Mouse (Mus musculus) kidney, postnatal 25 days (tissue): ENCODE results near the gene Gnl2.

Experiments used
- DNase-seq, 2 experiments: peaks; one replicate each; pipeline ENCODE4 v3.0.0; 2021; ENCODE audit warnings: mixed read lengths in 2 of 2

Gene Gnl2

DNA sequence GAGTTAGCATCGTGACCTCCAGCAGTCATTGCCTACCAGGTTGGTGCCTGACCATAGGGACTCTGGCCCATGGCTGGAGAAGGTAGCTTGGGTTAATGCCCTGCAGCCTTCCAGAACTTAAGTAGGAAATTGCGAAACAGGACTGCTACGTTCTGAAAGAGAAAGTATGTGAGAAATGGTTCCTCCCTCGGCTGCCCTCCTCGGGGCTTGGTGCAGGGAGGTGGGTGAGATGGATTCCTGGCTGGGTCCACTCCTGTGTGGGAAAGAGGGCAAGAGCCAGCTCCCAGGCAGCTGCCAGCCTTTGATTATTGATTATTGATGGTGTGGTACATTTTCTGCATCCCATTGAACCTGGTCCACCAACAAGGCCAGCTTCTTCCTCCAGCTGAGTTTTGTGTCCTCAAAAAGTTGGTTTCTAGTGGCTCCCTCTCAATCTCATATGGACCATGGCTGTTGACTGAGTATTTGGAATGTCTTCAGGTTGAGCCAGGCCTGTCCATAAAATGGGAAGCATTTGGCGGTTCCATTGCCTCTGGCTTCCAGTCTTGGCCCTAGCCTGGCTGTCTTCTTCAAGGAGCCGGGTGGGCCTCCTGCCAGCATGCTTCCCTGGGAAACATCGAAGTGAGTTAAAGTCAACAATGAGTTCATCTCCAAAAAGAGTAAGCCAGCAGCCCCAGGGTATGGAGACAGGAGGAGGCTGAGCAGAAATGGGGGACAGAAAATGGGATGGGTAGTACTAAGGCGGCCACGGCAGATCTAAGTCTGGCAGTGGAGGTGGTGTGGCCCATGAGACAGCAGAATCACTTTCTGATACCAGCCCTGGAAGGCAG lies at the start of gene Gnl2:
Gnl2 (plus strand) TSS at position 780 of the 830 bp plus-strand sequence.
- no peak for DNase-seq

DNA sequence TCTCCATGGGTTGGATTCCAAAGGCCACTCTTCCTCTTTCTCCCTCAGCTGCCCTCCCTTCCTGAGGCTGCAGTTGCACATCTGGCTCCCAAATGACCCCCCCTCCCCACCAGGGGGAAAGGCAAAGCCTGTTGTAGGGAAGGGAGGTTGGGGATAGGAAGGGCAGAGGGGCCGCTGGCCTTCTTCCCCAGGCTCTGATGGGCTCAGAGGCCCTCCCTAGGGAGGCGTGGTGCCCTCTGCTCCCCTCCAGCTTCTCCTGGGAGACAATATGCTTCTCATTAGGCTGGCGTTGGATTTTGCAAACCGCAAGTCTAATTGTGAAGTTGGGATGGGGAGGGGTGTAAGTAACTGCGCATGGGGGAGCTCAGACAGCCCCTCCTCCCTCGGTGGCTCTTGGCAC lies 47.7 kb upstream of the Gnl2 start:
- no peak for DNase-seq

DNA sequence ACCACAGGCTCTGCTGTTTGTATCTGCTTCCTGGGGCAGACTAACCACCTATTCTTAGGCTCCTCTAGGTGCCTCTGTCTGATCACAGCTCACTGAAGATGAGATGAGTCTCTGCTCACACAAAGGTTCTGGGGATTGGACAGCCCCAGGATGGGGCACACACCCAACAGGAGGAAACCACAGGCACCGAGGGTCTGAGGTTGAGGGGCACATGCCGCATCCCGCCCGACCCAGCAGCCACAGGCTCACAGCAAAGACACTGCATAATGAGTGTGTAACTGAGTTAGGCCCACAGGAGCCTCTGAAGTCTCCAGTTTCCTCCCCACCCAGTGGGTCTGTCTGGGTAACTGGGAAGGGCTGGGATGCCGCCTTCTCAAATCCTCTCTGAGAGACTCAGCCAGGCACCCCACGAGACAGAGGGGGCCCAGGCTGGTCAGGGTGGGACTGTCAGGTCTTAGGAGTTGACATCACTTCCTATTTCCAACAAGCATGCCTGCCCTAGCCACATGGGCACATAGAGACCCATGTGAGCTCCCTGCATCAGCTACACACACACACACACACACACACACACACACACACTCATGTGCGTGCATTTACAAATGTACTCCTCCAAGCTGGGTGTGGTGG lies 47.1 kb upstream of the Gnl2 start:
- no peak for DNase-seq

DNA sequence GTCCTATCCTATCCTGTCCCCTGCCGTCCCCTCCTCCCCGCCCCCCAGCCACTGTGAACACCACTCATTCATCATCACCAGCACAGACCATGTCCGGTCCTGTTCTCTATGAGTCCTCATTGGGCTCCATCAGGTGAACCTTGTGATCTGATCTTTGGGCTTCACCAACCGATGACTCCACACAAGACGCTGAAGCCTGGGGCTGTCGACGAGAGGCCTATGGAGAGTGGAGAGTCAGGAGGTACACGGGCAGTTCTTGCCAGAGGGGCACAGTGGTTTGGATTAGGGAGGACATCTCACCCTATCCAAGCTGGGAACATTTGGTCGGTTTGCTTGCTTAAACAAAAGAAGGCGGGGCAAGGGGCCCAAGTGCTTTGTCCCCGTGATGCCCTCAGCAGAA lies 46.2 kb upstream of the Gnl2 start:
- DNase-seq = no peak

DNA sequence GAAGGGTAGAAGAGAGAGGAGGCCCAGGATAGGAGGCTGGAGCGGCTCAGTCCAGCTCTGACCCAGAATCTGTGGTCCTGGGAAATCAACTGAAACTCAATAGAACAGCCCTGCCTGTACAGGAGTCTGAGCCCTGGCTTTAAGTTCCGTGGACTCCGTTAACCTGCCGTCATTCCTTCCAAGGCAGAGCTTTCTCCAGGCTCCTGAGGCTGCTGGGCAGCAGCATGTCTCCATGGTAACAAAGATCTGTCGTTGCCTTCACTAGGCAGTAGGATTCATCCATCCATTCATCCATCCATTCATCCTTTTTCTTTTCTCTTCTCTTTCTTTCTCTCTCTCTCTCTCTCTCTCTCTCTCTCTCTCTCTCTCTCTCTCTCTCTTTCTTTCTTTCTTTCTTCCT lies 45.7 kb upstream of the Gnl2 start:
- DNase-seq = no peak

DNA sequence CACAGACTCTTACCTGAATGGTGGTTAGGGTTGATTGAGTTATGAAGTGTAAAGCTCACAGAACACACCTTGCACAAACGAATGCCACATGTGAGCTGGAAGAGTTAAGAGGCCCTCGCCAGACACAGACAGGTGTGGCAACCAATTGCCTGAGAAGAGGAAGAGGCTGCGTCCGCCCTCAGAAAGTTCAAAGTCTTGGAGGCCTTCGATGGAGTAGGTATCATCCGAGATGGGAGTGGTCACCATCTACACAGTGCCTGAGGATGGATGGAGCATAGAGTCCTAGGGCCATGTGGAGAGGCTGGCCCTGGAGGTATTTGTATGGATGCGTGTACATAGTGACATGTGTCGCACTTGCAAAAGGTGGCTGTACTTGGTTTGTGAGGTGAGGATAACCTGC lies 45.3 kb upstream of the Gnl2 start:
- no peak for DNase-seq

DNA sequence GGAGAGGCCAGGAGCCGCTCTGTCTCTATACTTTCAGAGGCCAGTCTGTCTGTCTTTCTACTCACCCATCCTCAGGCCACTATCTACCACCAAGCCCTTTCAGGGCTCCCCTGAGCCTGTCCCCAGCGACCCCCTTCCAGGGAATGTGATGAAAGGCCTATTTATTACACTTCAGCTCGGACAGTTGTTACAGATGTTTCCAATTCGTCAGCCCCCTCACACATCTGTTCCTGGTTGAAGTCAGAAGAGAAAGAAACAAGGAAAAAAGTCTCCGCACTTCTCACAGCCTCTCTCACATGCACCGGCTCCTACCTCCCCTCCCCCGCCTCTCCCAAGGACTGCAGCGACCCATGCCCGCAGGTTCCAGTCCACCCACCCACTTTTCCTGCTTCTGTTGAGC lies 44.1 kb upstream of the Gnl2 start:
- no peak for DNase-seq

DNA sequence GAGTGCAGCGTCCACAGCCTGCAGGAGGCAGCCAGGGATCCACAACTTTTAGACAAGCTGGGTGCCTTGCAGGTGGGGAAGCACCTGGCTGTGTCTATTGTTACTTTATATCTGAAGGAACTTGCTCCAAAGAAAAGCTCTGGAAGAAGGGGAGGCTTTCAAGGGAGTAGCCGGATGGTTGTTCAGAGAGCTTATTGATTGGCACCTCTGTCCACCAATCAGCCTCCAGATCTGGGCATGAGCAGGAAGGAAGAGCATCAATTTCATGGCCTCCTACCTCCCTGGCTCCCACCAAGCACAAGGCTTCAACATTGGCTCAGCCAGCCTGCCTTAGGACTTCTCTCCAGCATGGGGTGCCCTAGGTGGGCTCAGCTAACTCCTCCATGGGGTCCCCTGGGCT lies 43.1 kb upstream of the Gnl2 start:
- DNase-seq = no peak

DNA sequence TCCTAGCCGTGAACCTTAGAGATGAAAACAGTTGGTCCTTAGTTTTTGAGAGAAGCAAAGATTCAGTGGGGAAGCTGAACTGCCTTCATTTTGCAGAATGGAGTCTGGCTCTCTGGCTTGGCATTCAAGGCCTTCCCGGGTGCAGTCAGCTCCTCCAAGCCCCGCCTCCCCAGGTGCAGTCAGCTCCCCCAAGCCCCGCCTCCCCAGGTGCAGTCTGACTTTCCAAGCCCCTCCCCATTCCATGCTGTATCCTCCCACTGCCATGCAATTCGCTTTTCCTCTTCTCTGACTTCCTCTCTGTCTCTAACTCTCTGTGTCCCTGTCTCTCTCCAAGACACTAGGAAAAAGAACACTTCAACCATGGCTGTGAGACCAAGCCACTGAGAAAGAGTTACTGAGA lies 38.2 kb upstream of the Gnl2 start:
- peak; percentile 58 to 73 for DNase-seq

DNA sequence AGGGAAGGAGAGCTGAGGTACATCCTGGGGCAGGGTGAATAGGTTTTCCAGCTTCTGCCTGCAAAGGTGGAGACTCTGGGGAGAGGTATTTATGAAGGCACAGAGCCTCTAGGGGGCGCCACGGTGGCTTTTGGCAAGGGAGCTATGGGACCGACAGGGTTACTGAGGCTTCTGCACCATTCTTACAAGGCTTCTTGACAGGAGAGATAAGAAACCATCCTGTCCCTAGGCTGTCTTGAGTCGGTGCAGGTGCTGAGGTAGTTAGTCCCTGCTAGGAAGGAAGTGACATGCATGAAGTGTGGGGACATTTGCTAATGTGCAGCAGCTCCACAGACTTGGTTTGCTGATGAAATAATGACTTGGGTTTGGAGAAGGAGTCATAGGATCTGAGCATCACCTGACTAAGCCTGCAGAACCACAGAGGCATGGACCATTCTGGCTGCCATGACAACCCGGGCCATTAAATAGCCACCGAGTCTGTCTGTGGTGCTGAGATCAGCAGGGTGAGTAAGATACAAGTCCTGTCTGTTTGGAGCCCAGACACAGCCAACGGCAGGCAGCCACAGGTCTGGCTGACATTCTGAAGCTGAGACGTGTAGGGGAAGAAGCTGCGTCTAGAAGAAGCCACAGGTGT lies 32.4 kb upstream of the Gnl2 start:
- DNase-seq = no peak

DNA sequence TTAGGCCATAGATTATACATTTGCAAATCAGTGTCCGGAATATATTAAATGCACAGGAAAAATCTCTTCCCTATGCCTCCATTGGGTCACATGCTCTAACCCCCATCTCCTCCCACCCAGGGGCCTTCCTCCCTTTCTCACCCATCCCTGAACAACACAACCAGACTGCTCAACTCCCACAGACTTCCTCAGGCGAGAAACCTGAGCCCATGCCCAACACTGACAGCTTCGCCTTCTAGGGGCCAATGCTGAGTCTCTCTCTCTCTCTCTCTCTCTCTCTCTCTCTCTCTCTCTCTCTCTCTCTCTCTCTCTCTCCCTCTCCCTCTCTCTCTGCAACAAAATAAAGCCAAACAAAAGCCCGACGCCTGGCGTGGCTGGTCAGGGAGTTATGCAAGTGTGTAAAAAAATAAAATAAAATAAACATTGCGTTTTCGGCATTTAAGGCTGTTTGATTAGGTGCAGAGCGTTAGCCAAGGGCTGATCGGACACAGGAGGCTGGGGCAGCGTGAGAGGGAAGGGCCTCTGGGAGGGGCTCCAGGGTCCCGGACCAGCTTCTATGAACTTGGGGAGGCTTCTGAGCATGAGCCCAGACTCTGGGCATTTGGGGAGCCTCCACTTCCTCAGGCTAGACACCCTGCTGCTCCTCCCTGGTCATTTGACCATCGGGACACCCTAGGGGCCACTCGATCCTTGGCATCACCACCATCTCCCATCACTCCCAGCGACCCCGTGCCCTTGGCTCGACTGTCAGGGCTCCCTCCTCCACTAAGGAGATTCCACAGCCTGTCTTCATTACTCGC lies 31.3 kb upstream of the Gnl2 start:
- no peak for DNase-seq

DNA sequence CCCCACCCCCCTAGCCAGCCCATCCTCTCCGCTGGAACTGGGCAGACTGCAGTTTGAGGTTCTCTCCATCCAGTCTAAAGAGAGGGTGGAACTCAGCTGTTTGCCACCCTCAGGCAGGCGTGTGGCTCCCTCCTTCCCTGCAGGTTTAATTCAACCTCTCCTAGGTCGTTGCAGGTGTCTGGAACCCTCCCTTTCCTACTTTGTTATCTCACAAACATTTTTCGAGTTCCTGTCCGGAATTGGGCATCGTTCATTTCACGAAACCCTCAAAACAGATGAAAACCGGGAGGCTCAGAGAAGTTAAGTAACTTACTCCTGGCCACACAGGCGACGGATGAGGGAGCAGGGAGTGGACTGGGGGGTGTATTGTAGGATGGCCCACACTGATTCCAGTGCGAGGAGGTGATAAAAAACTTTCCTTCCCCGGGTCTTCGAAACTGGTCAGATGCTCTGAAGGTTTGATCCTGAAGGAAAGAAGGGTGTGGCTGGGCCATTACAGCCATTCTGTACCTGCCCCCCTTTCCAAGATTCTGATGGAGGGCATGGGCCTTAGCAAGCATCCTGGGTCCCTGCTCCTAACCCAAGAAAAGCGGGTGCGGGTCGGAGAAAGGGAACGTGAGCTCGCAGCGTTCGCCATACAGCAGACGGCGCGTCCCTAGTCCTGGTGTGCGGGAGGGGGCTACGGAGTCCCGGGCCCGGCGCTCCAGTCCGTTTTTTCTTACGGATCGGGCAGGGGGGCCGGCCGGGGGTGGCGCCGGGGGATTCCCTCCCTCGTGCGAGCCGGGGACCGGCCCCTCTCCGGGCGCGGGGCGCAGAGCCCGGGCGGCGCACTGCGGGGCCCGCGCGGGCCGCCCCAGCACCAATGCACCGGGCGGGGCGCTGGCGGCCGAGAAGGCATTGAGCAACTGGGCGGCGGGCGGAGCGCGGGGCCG lies 30.4 kb upstream of the Gnl2 start, which contains the start of gene Rspo1:
Rspo1 (plus strand) TSS at position 760 of the 932 bp plus-strand sequence.
- DNase-seq = no peak

DNA sequence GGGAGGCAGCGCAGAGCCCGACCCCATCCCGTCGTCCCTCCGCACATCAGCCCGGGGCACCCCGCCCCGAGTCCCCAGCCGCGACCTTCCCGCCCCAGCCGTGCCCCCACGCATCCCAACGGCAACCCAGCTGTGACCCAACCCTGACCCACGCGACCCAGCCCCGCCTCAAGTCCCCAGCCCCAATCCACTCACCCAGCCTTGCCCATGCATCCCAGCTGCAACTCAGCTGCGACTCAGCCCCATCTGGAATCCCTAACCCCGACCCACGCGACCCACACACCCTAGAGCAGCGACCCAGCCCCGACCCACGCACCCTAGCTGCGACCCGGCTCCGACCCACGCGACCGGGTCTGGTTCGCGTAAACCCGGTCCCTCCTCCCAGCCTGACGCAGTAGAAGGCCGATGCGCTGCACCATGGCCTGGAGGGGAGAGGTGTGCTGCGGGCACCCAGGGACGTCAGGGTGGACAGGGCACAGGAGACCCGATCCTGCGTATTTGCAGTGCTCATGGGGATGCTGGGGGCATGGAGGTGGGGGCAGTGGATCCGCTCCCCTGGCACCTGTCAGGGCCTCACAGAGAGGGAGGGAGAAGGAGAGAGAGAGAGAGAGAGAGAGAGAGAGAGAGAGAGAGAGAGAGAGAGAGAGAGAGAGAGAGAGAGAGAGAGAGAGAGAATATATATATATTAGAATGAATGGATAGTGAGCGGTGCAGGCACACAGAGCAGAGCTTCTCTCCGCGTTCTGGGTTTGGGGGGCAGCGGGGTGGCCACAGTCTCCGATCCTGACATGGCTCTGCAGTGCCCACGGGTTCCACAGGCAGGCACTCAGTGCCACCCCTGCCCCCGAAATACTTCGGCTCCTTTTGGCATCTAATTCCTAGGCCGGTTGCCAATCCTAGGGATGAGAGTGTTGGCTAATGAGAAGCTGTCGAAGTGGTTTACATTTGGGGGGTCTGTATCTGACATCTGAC lies 29.4 kb upstream of the Gnl2 start:
- no peak for DNase-seq

DNA sequence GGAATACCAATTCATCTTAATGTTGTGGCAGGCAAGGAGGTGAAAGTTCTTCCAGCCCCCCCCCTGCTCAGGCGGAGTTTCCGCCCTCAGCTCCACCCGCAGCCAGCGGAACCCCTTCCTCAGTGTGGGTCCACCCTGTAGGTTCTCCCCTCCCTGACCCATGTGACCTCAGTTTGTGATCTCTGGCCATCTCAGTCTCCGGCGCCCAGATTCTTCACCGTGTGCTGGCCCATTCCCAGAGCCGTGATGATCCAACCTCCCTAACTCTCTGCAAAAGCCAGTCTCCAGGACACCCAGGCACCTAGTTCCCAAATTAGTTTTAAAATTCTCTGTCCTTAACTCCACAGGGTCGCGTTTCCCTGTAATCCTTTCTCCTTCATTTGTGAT lies 28.7 kb upstream of the Gnl2 start:
- no peak for DNase-seq

DNA sequence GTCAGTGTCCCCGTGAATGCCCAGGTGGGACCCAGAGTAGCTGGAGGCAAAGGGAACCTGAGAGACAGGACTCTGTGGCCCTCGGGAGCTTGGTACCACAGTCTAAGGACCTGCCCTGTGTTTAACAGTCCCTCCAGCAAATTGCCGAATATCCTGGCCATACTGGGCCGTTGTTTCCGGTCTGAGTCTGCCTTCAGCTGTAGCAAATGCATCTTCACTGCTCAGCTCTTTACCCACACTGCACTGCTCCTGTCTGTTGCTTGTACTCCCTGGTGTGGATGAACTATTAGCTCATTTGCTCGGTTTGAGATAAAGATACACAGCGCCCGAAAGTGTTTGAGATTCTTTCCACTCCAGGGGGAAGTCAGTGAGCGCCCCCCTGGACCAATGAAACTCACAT lies 28.0 kb upstream of the Gnl2 start:
- no peak for DNase-seq

DNA sequence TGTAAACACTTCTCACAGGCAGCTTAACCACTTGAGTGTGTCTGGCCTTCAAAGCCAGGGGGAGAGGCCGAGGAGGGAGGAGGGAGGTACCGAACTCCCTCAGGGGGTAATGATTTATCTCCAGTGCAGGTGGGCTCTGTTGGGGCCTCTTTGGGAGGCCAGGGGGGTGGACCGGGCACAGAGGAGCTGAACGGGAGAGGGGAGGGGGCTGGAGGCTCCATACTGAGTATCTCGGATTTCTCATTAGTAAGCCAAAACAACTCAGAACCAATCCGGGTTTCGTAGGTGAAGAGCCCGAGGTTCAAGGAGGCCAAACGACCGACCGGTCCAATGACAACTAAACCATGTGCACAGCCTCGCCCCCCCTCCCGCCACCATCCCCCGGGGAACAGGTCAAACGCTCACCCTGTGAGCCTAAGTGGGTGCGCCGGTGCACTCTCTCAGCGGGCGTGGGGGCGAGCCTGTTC lies 26.6 kb upstream of the Gnl2 start:
- no peak for DNase-seq

DNA sequence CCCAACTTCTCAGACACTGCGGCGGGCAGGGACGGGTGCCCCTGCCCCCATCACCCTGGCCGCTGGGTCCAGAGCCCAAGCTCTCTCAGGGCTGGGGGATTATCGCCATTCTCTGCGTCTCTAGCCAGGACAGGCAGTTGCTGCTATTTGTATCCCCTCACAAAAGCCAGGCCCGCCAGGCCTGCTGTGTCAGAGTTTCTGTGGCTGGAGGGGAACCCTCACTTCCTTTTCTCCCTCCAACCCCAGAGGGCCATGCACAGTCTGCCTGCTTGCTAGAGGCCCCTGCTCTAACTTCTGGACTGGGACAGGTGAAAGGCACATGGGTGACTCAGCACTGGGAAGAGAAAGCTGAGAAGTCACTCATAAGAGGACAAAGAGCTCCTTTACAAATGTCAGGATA lies 26.1 kb upstream of the Gnl2 start:
- no peak for DNase-seq

DNA sequence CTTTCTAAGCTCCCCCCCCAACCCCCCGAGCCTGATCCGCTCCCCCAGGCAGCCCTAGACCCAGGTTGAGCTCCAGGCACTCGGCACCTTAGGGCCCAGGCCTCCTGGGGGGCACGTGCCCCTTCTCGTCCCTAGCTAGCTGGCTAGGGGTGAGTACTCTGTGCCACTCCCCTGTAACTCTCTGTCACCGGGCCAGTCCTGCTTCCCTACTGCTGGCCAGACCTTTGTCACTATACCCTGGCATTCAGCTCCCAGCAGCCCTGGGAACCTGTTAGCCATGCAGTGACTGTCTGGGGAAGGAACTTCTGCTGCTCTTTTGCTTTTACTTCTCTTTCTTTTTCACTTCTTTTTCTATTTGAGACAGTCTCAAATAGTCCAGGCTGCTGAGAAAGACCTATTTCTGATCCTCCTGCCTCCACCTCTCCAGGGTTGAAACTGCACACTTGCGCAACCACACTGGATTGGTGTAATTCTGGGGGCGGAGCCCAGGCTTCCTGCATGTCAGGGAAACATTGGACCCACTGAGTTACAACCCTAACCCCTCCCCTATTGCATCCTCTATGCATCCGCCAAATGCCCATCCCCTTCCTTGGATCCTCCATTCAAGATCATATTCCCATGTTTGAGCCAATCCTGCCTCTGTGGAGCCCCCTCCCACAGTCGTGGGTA lies 18.8 kb upstream of the Gnl2 start:
- no peak for DNase-seq

DNA sequence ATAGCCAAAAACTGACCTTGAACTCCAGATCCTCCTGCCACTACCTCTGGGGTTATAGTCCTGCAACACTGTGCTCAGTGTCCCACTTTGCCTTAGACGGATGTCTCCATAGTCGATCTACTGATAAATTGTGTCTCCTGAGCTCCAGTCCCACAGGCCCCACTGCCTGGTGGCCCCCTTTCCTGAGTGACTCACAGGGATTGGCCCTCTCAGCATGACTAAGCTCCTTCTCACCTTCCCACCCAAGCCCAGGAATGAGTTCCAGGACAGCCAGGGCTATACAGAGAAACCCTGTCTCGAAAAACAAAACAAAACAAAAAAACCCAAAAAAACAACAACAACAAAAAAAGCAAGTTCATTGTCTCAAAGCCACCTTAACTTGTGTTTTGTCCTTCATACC lies 16.8 kb upstream of the Gnl2 start:
- no peak for DNase-seq

DNA sequence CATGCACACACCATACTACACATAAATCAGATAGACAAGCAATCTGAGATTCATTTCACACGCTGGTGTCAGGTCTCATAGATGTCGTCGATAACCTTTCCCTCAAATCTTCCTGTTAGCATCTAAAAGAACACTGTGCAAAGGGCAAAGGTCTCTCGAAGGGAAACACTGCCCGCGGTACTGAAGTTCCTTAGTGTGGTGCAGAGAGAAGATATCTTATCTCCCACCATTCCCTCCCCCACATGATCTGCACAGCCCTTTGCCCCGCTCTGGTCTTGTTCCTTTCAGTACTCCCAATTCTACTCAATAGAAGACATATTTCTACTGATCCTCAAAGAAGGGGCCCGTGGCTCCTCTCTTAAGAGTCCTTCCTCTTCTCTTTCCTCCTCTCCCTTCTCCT lies 13.4 kb upstream of the Gnl2 start:
- no peak for DNase-seq
